Mouse (Mus musculus) liver, embryonic 13.5 days (tissue): Measurements from ENCODE around the gene Ulk2. TPM values are rescaled to one million over a fixed set of nuclear protein-coding genes. Genes with fewer than 3 reads are reported as not detected.

Experiments
- ATAC-seq: fragments of 200-750 bp; cut with Nextera tagmentation; 2 replicates; pipeline ENCODE4 v1.8.0; 2017; ENCODE audit warnings: low read depth, mild to moderate bottlenecking, moderate number of reproducible peaks, moderate library complexity
- DNase-seq: peaks from one replicate; pipeline ENCODE4 v3.0.0; 2022
- H3K27ac ChIP-seq: fragments of 300-500 bp; sonication (generic); 2 replicates; pipeline ENCODE4 v1.5.1; 2015; ENCODE audit warnings: moderate library complexity, mild to moderate bottlenecking, inconsistent platforms
- H3K27me3 ChIP-seq: fragments of 300-500 bp; sonication (generic); 2 replicates; pipeline ENCODE4 v1.6.1; 2015; ENCODE audit warnings: mild to moderate bottlenecking, inconsistent platforms
- H3K36me3 ChIP-seq: fragments of 300-500 bp; sonication (generic); 2 replicates; pipeline ENCODE4 v1.6.1; 2015; ENCODE audit warnings: mild to moderate bottlenecking, inconsistent platforms
- H3K4me1 ChIP-seq: fragments of 300-500 bp; sonication (generic); replicated peaks from 2 replicates; pipeline ENCODE4 v1.6.1; 2015; ENCODE audit warnings: inconsistent platforms
- H3K4me2 ChIP-seq: fragments of 300-500 bp; sonication (generic); 2 replicates; pipeline ENCODE4 v1.6.1; 2015; ENCODE audit warnings: inconsistent platforms, mild to moderate bottlenecking, moderate library complexity
- H3K4me3 ChIP-seq: fragments of 300-500 bp; sonication (generic); replicated peaks from 2 replicates; pipeline ENCODE4 v1.5.1; 2015; ENCODE audit warnings: mild to moderate bottlenecking, inconsistent platforms
- H3K9ac ChIP-seq: fragments of 300-500 bp; sonication (generic); 2 replicates; pipeline ENCODE4 v1.6.1; 2015; ENCODE audit warnings: mild to moderate bottlenecking, inconsistent platforms
- H3K9me3 ChIP-seq: fragments of 300-500 bp; sonication (generic); replicated peaks from 2 replicates; pipeline ENCODE4 v1.6.1; 2016; ENCODE audit warnings: inconsistent platforms
- WGBS: fragments of 180-500 bp; shearing (Covaris S2); methylation state at CpG from one replicate; pipeline ENCODE4 v1.1.7; 2015; ENCODE audit not compliant: insufficient replicate concordance; 5-methylcytosine and 5-hydroxymethylcytosine counted together
- polyA plus RNA-seq: library from polyadenylated mRNA; unstranded; fragments of >200 nt; fragmentation: Nextera tagmentation; extraction: Ambion mirVana; gene quantifications from 2 replicates; pipeline ENCODE4 v1.2.1, GENCODE M21; 2015

Gene Ulk2
- polyA plus RNA-seq, 1 experiment from 2014 or later: 2.3 TPM

GRCm38 (mm10) chr11:61760518-61760917 is 94.4 kb downstream of the Ulk2 start:
- Histone ChIP-seq H3K4me2 (peak overlapping the region; percentile 72), H3K36me3 (peaks cover 5% of the 10 kb centered on the region; the same call in 1 of the 2 replicates), H3K4me3 (no peak overlapping the region), H3K9ac (no peak overlapping the region), H3K27me3 (no peaks in the 10 kb centered on the region), H3K27ac (no peak overlapping the region), H3K4me1 (peaks cover 51% of the 10 kb centered on the region), H3K9me3 (no peaks in the 10 kb centered on the region)
- ATAC-seq: no peak
- WGBS: 41% methylated on average over 5 of the region's 5 CpGs
- DNase-seq: peak; percentile 15

GRCm38 (mm10) chr11:61757151-61757550 is 97.7 kb downstream of the Ulk2 start:
- no peak overlapping the region for H3K4me3 ChIP-seq
- H3K27ac ChIP-seq: peak overlapping the region; percentile 70
- peaks cover 55% of the 10 kb centered on the region for H3K4me1 ChIP-seq
- DNase-seq: no peak
- peak overlapping the region; percentile 33 for H3K4me2 ChIP-seq
- WGBS: 62% methylated on average over 2 of the region's 2 CpGs
- peak overlapping the region; percentile 15; the same call in 1 of the 2 replicates for H3K9ac ChIP-seq
- no peak for ATAC-seq
- H3K36me3 ChIP-seq: peaks cover 24% of the 10 kb centered on the region
- no peaks in the 10 kb centered on the region for H3K27me3 ChIP-seq
- H3K9me3 ChIP-seq: no peaks in the 10 kb centered on the region

- WGBS: 67% methylated on average over 5 of the region's 5 CpGs
- Histone ChIP-seq H3K36me3 (peaks cover 40% of the 10 kb centered on the region), H3K9ac (no peak overlapping the region), H3K9me3 (no peaks in the 10 kb centered on the region), H3K27ac (no peak overlapping the region), H3K4me1 (peaks cover 15% of the 10 kb centered on the region), H3K4me3 (no peak overlapping the region), H3K27me3 (no peaks in the 10 kb centered on the region), H3K4me2 (no peak overlapping the region)
- ATAC-seq: no peak
- DNase-seq: no peak
Measured at GRCm38 (mm10) chr11:61751612-61752011, 103.3 kb downstream of the Ulk2 start.

GRCm38 (mm10) chr11:61747161-61747560 is 107.7 kb downstream of the Ulk2 start:
- Histone ChIP-seq H3K4me1 (no peaks in the 10 kb centered on the region), H3K4me3 (no peak overlapping the region), H3K27me3 (no peaks in the 10 kb centered on the region), H3K9ac (no peak overlapping the region), H3K36me3 (peaks cover 28% of the 10 kb centered on the region; the same call in 1 of the 2 replicates), H3K4me2 (no peak overlapping the region), H3K27ac (no peak overlapping the region), H3K9me3 (no peaks in the 10 kb centered on the region)
- no peak for DNase-seq
- ATAC-seq: no peak
- 79% methylated on average over 3 of the region's 3 CpGs for WGBS

GRCm38 (mm10) chr11:61745781-61746180 is 109.1 kb downstream of the Ulk2 start:
- no peak overlapping the region for H3K4me3 ChIP-seq
- H3K9me3 ChIP-seq: no peaks in the 10 kb centered on the region
- no peak overlapping the region for H3K4me2 ChIP-seq
- ATAC-seq (no peak), DNase-seq (no peak)
- no peak overlapping the region for H3K27ac ChIP-seq
- H3K9ac ChIP-seq: no peak overlapping the region
- H3K4me1 ChIP-seq: no peaks in the 10 kb centered on the region
- WGBS: 81% methylated on average over 9 of the region's 9 CpGs
- no peaks in the 10 kb centered on the region for H3K27me3 ChIP-seq
- peaks cover 20% of the 10 kb centered on the region for H3K36me3 ChIP-seq

GRCm38 (mm10) chr11:61744460-61744859 is 110.4 kb downstream of the Ulk2 start:
- Histone ChIP-seq H3K4me2 (no peak overlapping the region), H3K27ac (no peak overlapping the region), H3K4me3 (no peak overlapping the region), H3K27me3 (no peaks in the 10 kb centered on the region), H3K9me3 (no peaks in the 10 kb centered on the region), H3K9ac (no peak overlapping the region), H3K4me1 (no peaks in the 10 kb centered on the region), H3K36me3 (peaks cover 29% of the 10 kb centered on the region)
- 48% methylated on average over 3 of the region's 3 CpGs for WGBS
- DNase-seq: no peak
- ATAC-seq: no peak

GRCm38 (mm10) chr11:61743768-61744167 is 111.1 kb downstream of the Ulk2 start:
- ATAC-seq (no peak), DNase-seq (no peak)
- WGBS: 72% methylated on average over 3 of the region's 3 CpGs
- Histone ChIP-seq H3K27me3 (no peaks in the 10 kb centered on the region), H3K4me3 (no peak overlapping the region), H3K36me3 (peaks cover 33% of the 10 kb centered on the region), H3K9ac (no peak overlapping the region), H3K4me2 (no peak overlapping the region), H3K9me3 (no peaks in the 10 kb centered on the region), H3K27ac (no peak overlapping the region), H3K4me1 (no peaks in the 10 kb centered on the region)

- no peak for DNase-seq
- no peaks in the 10 kb centered on the region for H3K9me3 ChIP-seq
- H3K27me3 ChIP-seq: no peaks in the 10 kb centered on the region
- no peaks in the 10 kb centered on the region for H3K4me1 ChIP-seq
- H3K36me3 ChIP-seq: peaks cover 50% of the 10 kb centered on the region
- H3K4me2 ChIP-seq: no peak overlapping the region
- WGBS: 92% methylated on average over 1 of the region's 1 CpGs
- ATAC-seq: no peak
- no peak overlapping the region for H3K9ac ChIP-seq
- H3K27ac ChIP-seq: no peak overlapping the region
- H3K4me3 ChIP-seq: no peak overlapping the region
Measured at GRCm38 (mm10) chr11:61740500-61740899, 114.4 kb downstream of the Ulk2 start.

- no peak overlapping the region for H3K4me2 ChIP-seq
- ATAC-seq (no peak), DNase-seq (no peak)
- no peak overlapping the region for H3K4me3 ChIP-seq
- no peaks in the 10 kb centered on the region for H3K4me1 ChIP-seq
- WGBS: 74% methylated on average over 1 of the region's 1 CpGs
- no peak overlapping the region for H3K27ac ChIP-seq
- H3K36me3 ChIP-seq: peaks cover 46% of the 10 kb centered on the region
- H3K9me3 ChIP-seq: no peaks in the 10 kb centered on the region
- H3K27me3 ChIP-seq: no peaks in the 10 kb centered on the region
- no peak overlapping the region for H3K9ac ChIP-seq
Measured at GRCm38 (mm10) chr11:61737290-61737689, 117.6 kb downstream of the Ulk2 start.

GRCm38 (mm10) chr11:61732672-61733071 is 122.2 kb downstream of the Ulk2 start:
- peaks cover 7% of the 10 kb centered on the region for H3K4me1 ChIP-seq
- DNase-seq: no peak
- no peak overlapping the region for H3K27ac ChIP-seq
- no peak overlapping the region for H3K4me3 ChIP-seq
- H3K9me3 ChIP-seq: no peaks in the 10 kb centered on the region
- ATAC-seq: no peak
- H3K36me3 ChIP-seq: peaks cover 33% of the 10 kb centered on the region
- WGBS: 66% methylated on average over 7 of the region's 7 CpGs
- no peak overlapping the region for H3K9ac ChIP-seq
- no peaks in the 10 kb centered on the region for H3K27me3 ChIP-seq
- H3K4me2 ChIP-seq: no peak overlapping the region

- peak overlapping the region; percentile 50; the same call in 1 of the 2 replicates for H3K27ac ChIP-seq
- no peaks in the 10 kb centered on the region for H3K9me3 ChIP-seq
- no peak overlapping the region for H3K4me2 ChIP-seq
- peaks cover 9% of the 10 kb centered on the region for H3K4me1 ChIP-seq
- ATAC-seq: no peak
- H3K27me3 ChIP-seq: no peaks in the 10 kb centered on the region
- peaks cover 16% of the 10 kb centered on the region; the same call in 1 of the 2 replicates for H3K36me3 ChIP-seq
- WGBS: 31% methylated on average over 2 of the region's 2 CpGs
- H3K9ac ChIP-seq: no peak overlapping the region
- DNase-seq: no peak
- H3K4me3 ChIP-seq: no peak overlapping the region
Measured at GRCm38 (mm10) chr11:61728037-61728436, 126.8 kb downstream of the Ulk2 start.
